Mouse (Mus musculus): ENCODE measurements around the gene Mmaa. TPM values are rescaled to one million over a fixed set of nuclear protein-coding genes. Genes with fewer than 3 reads are reported as not detected.

Mmaa gene
- total and polyA plus RNA-seq, 2 experiments from 2014 or later = 9.6 to 14.0 TPM

GRCm38 (mm10) chr8:79331571-79331970 is 36.8 kb upstream of the Mmaa start:
- 81% methylated on average over 2 of the region's 2 CpGs for WGBS
- Histone ChIP-seq H3K36me3 (replicated peaks; ENCODE audit: control insufficient read depth, insufficient read depth, low read length) (no peaks in the 10 kb centered on the region), H3K27ac (ENCODE audit: low read depth) (no peak overlapping the region), H3K4me2 (ENCODE audit: low read depth, low read length) (no peak overlapping the region), H3K4me1 (ENCODE audit: control insufficient read depth, insufficient read depth) (peaks cover 10% of the 10 kb centered on the region; the same call in 1 of the 2 replicates), H3K9me3 (replicated peaks; ENCODE audit: control insufficient read depth, low read length) (peaks cover 6% of the 10 kb centered on the region; the same call in 1 of the 2 replicates), H3K27me3 (ENCODE audit: control insufficient read depth, insufficient read depth, low read length) (no peaks in the 10 kb centered on the region), H3K4me3 (ENCODE audit: low read depth, low read length) (no peak overlapping the region), H3K9ac (replicated peaks; ENCODE audit: low read depth, low read length) (no peak overlapping the region)
- DNase-seq (ENCODE audit: low spot score) (no peak), ATAC-seq (ENCODE audit: insufficient read depth, low read depth) (no peak)
- TF ChIP-seq CTCF (IDR thresholded peaks at IDR 0.05; ENCODE audit: low read depth) = no peak
- TF ChIP-seq EP300 (IDR thresholded peaks at IDR 0.05; ENCODE audit: low read depth) = no peak

GRCm38 (mm10) chr8:79331017-79331416 is 36.3 kb upstream of the Mmaa start:
- no peak overlapping the region for H3K4me3 ChIP-seq (ENCODE audit: low read depth, low read length)
- H3K9ac ChIP-seq (replicated peaks; ENCODE audit: low read depth, low read length) = no peak overlapping the region
- H3K4me1 ChIP-seq (ENCODE audit: control insufficient read depth, insufficient read depth) = peaks cover 10% of the 10 kb centered on the region; the same call in 1 of the 2 replicates
- peaks cover 6% of the 10 kb centered on the region; the same call in 1 of the 2 replicates for H3K9me3 ChIP-seq (replicated peaks; ENCODE audit: control insufficient read depth, low read length)
- H3K27ac ChIP-seq (ENCODE audit: low read depth) = no peak overlapping the region
- H3K27me3 ChIP-seq (ENCODE audit: control insufficient read depth, insufficient read depth, low read length) = no peaks in the 10 kb centered on the region
- no peaks in the 10 kb centered on the region for H3K36me3 ChIP-seq (replicated peaks; ENCODE audit: control insufficient read depth, insufficient read depth, low read length)
- DNase-seq (ENCODE audit: low spot score) (peak; percentile 29), ATAC-seq (ENCODE audit: insufficient read depth, low read depth) (peak; percentile 89)
- no peak overlapping the region for H3K4me2 ChIP-seq (ENCODE audit: low read depth, low read length)
- TF ChIP-seq EP300 (IDR thresholded peaks at IDR 0.05; ENCODE audit: low read depth) = no peak
- TF ChIP-seq CTCF (IDR thresholded peaks at IDR 0.05; ENCODE audit: low read depth) = no peak
- WGBS = 36% methylated on average over 9 of the region's 9 CpGs

GRCm38 (mm10) chr8:79329735-79330134 is 35.0 kb upstream of the Mmaa start:
- peaks cover 10% of the 10 kb centered on the region; the same call in 1 of the 2 replicates for H3K4me1 ChIP-seq (ENCODE audit: control insufficient read depth, insufficient read depth)
- ATAC-seq (ENCODE audit: insufficient read depth, low read depth) (no peak), DNase-seq (ENCODE audit: low spot score) (no peak)
- H3K27ac ChIP-seq (ENCODE audit: low read depth) = no peak overlapping the region
- no peak overlapping the region for H3K4me2 ChIP-seq (ENCODE audit: low read depth, low read length)
- peaks cover 6% of the 10 kb centered on the region; the same call in 1 of the 2 replicates for H3K9me3 ChIP-seq (replicated peaks; ENCODE audit: control insufficient read depth, low read length)
- no peaks in the 10 kb centered on the region for H3K27me3 ChIP-seq (ENCODE audit: control insufficient read depth, insufficient read depth, low read length)
- H3K36me3 ChIP-seq (replicated peaks; ENCODE audit: control insufficient read depth, insufficient read depth, low read length) = no peaks in the 10 kb centered on the region
- H3K9ac ChIP-seq (replicated peaks; ENCODE audit: low read depth, low read length) = no peak overlapping the region
- no peak for TF ChIP-seq EP300 (IDR thresholded peaks at IDR 0.05; ENCODE audit: low read depth)
- TF ChIP-seq CTCF (IDR thresholded peaks at IDR 0.05; ENCODE audit: low read depth) = no peak
- WGBS = 87% methylated on average over 2 of the region's 2 CpGs
- H3K4me3 ChIP-seq (ENCODE audit: low read depth, low read length) = no peak overlapping the region

DNA sequence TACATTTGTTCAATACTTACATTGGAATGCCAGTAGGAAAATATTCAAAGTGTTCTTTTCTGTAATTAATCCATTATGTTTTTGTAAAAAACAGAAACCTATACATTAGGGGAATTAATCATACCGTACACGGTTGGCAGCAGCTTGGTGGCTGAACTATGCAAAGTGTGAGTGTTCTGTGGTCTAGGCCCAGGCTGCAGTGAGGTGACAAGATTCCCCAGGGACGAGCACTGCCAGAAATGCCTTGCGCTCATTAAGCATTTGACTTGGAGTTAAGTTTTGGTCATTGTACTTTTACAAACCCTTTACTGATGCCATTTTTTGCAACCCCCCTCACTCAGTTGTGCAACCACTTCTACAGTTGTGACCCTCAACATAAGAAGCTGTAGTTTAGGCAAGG is 34.4 kb upstream of the Mmaa start:
- no peaks in the 10 kb centered on the region for H3K36me3 ChIP-seq (replicated peaks; ENCODE audit: control insufficient read depth, insufficient read depth, low read length)
- TF ChIP-seq EP300 (IDR thresholded peaks at IDR 0.05; ENCODE audit: low read depth) (no peak), CTCF (IDR thresholded peaks at IDR 0.05; ENCODE audit: low read depth) (no peak)
- H3K4me3 ChIP-seq (ENCODE audit: low read depth, low read length) = no peak overlapping the region
- no peak for ATAC-seq (ENCODE audit: insufficient read depth, low read depth)
- 80% methylated on average over 4 of the region's 4 CpGs for WGBS
- H3K27me3 ChIP-seq (ENCODE audit: control insufficient read depth, insufficient read depth, low read length) = no peaks in the 10 kb centered on the region
- H3K27ac ChIP-seq (ENCODE audit: low read depth) = no peak overlapping the region
- H3K4me2 ChIP-seq (ENCODE audit: low read depth, low read length) = no peak overlapping the region
- no peak overlapping the region for H3K9ac ChIP-seq (replicated peaks; ENCODE audit: low read depth, low read length)
- peaks cover 10% of the 10 kb centered on the region; the same call in 1 of the 2 replicates for H3K4me1 ChIP-seq (ENCODE audit: control insufficient read depth, insufficient read depth)
- no peak for DNase-seq (ENCODE audit: low spot score)
- H3K9me3 ChIP-seq (replicated peaks; ENCODE audit: control insufficient read depth, low read length) = peaks cover 6% of the 10 kb centered on the region; the same call in 1 of the 2 replicates

- TF ChIP-seq EP300 (IDR thresholded peaks at IDR 0.05; ENCODE audit: low read depth) (peak; percentile 46; the same call in 1 of the 2 replicates), CTCF (IDR thresholded peaks at IDR 0.05; ENCODE audit: low read depth) (no peak)
- ATAC-seq (ENCODE audit: insufficient read depth, low read depth) = peak; percentile 44; the same call in 1 of the 2 replicates
- Histone ChIP-seq H3K27ac (ENCODE audit: low read depth) (no peak overlapping the region; the same call in 1 of the 2 replicates), H3K9ac (replicated peaks; ENCODE audit: low read depth, low read length) (no peak overlapping the region), H3K27me3 (ENCODE audit: control insufficient read depth, insufficient read depth, low read length) (no peaks in the 10 kb centered on the region), H3K4me2 (ENCODE audit: low read depth, low read length) (no peak overlapping the region), H3K4me3 (ENCODE audit: low read depth, low read length) (no peak overlapping the region), H3K36me3 (replicated peaks; ENCODE audit: control insufficient read depth, insufficient read depth, low read length) (no peaks in the 10 kb centered on the region), H3K4me1 (ENCODE audit: control insufficient read depth, insufficient read depth) (peaks cover 3% of the 10 kb centered on the region; the same call in 1 of the 2 replicates), H3K9me3 (replicated peaks; ENCODE audit: control insufficient read depth, low read length) (no peaks in the 10 kb centered on the region; the same call in 1 of the 2 replicates)
- no peak for DNase-seq (ENCODE audit: low spot score)
- 61% methylated on average over 6 of the region's 6 CpGs for WGBS
These were observed 30.8 kb upstream of the Mmaa start for GRCm38 (mm10) chr8:79325510-79325909.

DNA sequence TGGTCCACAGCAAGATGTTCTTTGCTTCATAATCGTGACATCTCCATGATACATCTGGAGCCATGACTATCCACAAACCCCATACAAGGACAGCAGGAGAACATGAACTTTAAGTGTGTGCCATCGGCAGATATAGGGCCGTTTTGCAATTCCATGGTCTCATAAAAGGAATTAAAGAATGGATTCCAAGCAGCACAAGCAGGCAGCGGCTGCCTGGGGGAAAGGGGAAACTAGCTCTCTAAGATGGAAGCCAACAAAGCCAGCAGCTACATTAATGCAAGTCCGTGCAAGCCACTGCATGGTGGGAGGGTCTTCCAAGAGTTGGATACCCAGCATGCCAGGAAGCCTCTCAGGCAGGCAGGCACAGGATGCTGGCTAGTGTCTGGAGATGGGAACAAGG is 30.2 kb upstream of the Mmaa start:
- H3K36me3 ChIP-seq (replicated peaks; ENCODE audit: control insufficient read depth, insufficient read depth, low read length) = no peaks in the 10 kb centered on the region
- no peak overlapping the region for H3K4me2 ChIP-seq (ENCODE audit: low read depth, low read length)
- DNase-seq (ENCODE audit: low spot score) (no peak), ATAC-seq (ENCODE audit: insufficient read depth, low read depth) (no peak)
- no peaks in the 10 kb centered on the region; the same call in 1 of the 2 replicates for H3K9me3 ChIP-seq (replicated peaks; ENCODE audit: control insufficient read depth, low read length)
- no peak overlapping the region for H3K4me3 ChIP-seq (ENCODE audit: low read depth, low read length)
- H3K27me3 ChIP-seq (ENCODE audit: control insufficient read depth, insufficient read depth, low read length) = no peaks in the 10 kb centered on the region
- no peak overlapping the region; the same call in 1 of the 2 replicates for H3K27ac ChIP-seq (ENCODE audit: low read depth)
- TF ChIP-seq EP300 (IDR thresholded peaks at IDR 0.05; ENCODE audit: low read depth) (no peak), CTCF (IDR thresholded peaks at IDR 0.05; ENCODE audit: low read depth) (no peak)
- H3K4me1 ChIP-seq (ENCODE audit: control insufficient read depth, insufficient read depth) = 0 out of 2 replicates have a peak, but pooled peaks cover 3% of the 10 kb centered on the region
- 70% methylated on average over 5 of the region's 5 CpGs for WGBS
- no peak overlapping the region for H3K9ac ChIP-seq (replicated peaks; ENCODE audit: low read depth, low read length)

Data from heart, postnatal 0 days (tissue).